Mouse (Mus musculus) limb, embryonic 14.5 days (tissue): ENCODE results near the gene Steap3. TPM values are rescaled to one million over a fixed set of nuclear protein-coding genes. Genes with fewer than 3 reads are reported as not detected.

Experiments used
- ATAC-seq: fragments of 200-750 bp; cut with Nextera tagmentation; 2 replicates; pipeline ENCODE4 v1.8.0; 2017; ENCODE audit warnings: low read depth, moderate number of reproducible peaks, moderate TSS enrichment; ENCODE audit not compliant: low FRiP score
- DNase-seq: peaks from one replicate; pipeline ENCODE4 v3.0.0-alpha.2; 2015; ENCODE audit warnings: low spot score
- H3K27ac ChIP-seq: fragments of 300-500 bp; sonication (generic); replicated peaks from 2 replicates; pipeline ENCODE4 v1.5.1; 2014; ENCODE audit warnings: low read depth, mild to moderate bottlenecking, low read length, moderate library complexity, mixed read lengths
- H3K27me3 ChIP-seq: fragments of 300-500 bp; sonication (generic); 2 replicates; pipeline ENCODE4 v1.6.1; 2014; ENCODE audit warnings: low read length, mixed read lengths; ENCODE audit not compliant: control insufficient read depth, insufficient read depth
- H3K36me3 ChIP-seq: fragments of 300-500 bp; sonication (generic); 2 replicates; pipeline ENCODE4 v1.6.1; 2014; ENCODE audit warnings: mild to moderate bottlenecking, low read length, moderate library complexity, mixed read lengths; ENCODE audit not compliant: control insufficient read depth, insufficient read depth
- H3K4me1 ChIP-seq: fragments of 300-500 bp; sonication (generic); 2 replicates; pipeline ENCODE4 v1.6.1; 2014; ENCODE audit warnings: antibody characterized with exemption, low read length, mixed read lengths; ENCODE audit not compliant: control insufficient read depth, insufficient read depth
- H3K4me2 ChIP-seq: fragments of 300-500 bp; sonication (generic); replicated peaks from 2 replicates; pipeline ENCODE4 v1.6.1; 2014; ENCODE audit warnings: low read depth, mild to moderate bottlenecking, low read length, moderate library complexity; ENCODE audit not compliant: severe bottlenecking
- H3K4me3 ChIP-seq: fragments of 300-500 bp; sonication (generic); replicated peaks from 2 replicates; pipeline ENCODE4 v1.5.1; 2014; ENCODE audit warnings: low read length
- H3K9ac ChIP-seq: fragments of 300-500 bp; sonication (generic); 2 replicates; pipeline ENCODE4 v1.6.1; 2014; ENCODE audit warnings: mild to moderate bottlenecking, low read depth, low read length, moderate library complexity; ENCODE audit not compliant: severe bottlenecking
- H3K9me3 ChIP-seq: fragments of 300-500 bp; sonication (generic); 2 replicates; pipeline ENCODE4 v1.6.1; 2016; ENCODE audit warnings: low read length; ENCODE audit not compliant: control insufficient read depth
- POLR2A ChIP-seq: fragments of 200-500 bp; IDR thresholded peaks from 2 replicates; pipeline ENCODE4 v1.8.0; 2012; ENCODE audit warnings: inconsistent platforms, mild to moderate bottlenecking, moderate library complexity, borderline replicate concordance; ENCODE audit not compliant: insufficient read depth, insufficient read length; ENCODE audit errors: extremely low read depth
- WGBS: fragments of 180-500 bp; shearing (Covaris S2); extraction: QIAGEN DNeasy Blood & Tissue Kit; methylation state at CpG from one replicate; pipeline ENCODE4 v1.1.7; 2014; 5-methylcytosine and 5-hydroxymethylcytosine counted together
- polyA plus RNA-seq, 2 experiments: library from polyadenylated mRNA; depleted of rRNA in 1 of 2; stranded (reverse) in 1 of 2; unstranded in 1 of 2; fragments of >200 nt; fragmentation: Nextera tagmentation in 1 of 2; extraction: Ambion mirVana in 1 of 2; gene quantifications; 2 replicates each; pipeline versions ENCODE4 v1.2.1 to v1.2.3; 2012 to 2014

Steap3 gene
- polyA plus RNA-seq, 2 experiments, result 8.1 to 9.1 TPM

- Histone ChIP-seq H3K27me3 (no peaks in the 10 kb centered on the region), H3K36me3 (no peaks in the 10 kb centered on the region), H3K4me1 (peaks cover 29% of the 10 kb centered on the region), H3K9ac (no peak overlapping the region), H3K4me3 (no peak overlapping the region), H3K9me3 (no peaks in the 10 kb centered on the region), H3K27ac (no peak overlapping the region), H3K4me2 (no peak overlapping the region)
- DNase-seq, result no peak
- WGBS, result 75% methylated on average over 7 of the region's 7 CpGs
- no peak for ATAC-seq
- no peak for TF ChIP-seq POLR2A
Measured at GRCm38 (mm10) chr1:120259249-120259648, 13.3 kb downstream of the Steap3 start.

- Histone ChIP-seq H3K4me2 (peak overlapping the region; percentile 20), H3K4me3 (no peak overlapping the region), H3K36me3 (no peaks in the 10 kb centered on the region), H3K9ac (no peak overlapping the region), H3K4me1 (peaks cover 29% of the 10 kb centered on the region), H3K27ac (no peak overlapping the region), H3K27me3 (no peaks in the 10 kb centered on the region), H3K9me3 (no peaks in the 10 kb centered on the region)
- TF ChIP-seq POLR2A, result no peak
- ATAC-seq (no peak), DNase-seq (no peak)
- WGBS, result 13% methylated on average over 9 of the region's 9 CpGs
Measured at GRCm38 (mm10) chr1:120258744-120259143, 13.8 kb downstream of the Steap3 start.

- Histone ChIP-seq H3K9me3 (no peaks in the 10 kb centered on the region), H3K4me3 (no peak overlapping the region), H3K9ac (no peak overlapping the region), H3K27me3 (no peaks in the 10 kb centered on the region), H3K36me3 (no peaks in the 10 kb centered on the region), H3K27ac (no peak overlapping the region), H3K4me2 (peak overlapping the region; percentile 20), H3K4me1 (peaks cover 25% of the 10 kb centered on the region)
- TF ChIP-seq POLR2A, result no peak
- WGBS, result 23% methylated on average over 8 of the region's 8 CpGs
- DNase-seq, result peak; percentile 14
- no peak for ATAC-seq
Measured at GRCm38 (mm10) chr1:120258245-120258644, 14.3 kb downstream of the Steap3 start.

- Histone ChIP-seq H3K9me3 (no peaks in the 10 kb centered on the region), H3K9ac (no peak overlapping the region), H3K4me2 (no peak overlapping the region), H3K4me3 (no peak overlapping the region), H3K27me3 (no peaks in the 10 kb centered on the region), H3K4me1 (peaks cover 9% of the 10 kb centered on the region), H3K36me3 (no peaks in the 10 kb centered on the region), H3K27ac (no peak overlapping the region)
- 85% methylated on average over 6 of the region's 6 CpGs for WGBS
- no peak for TF ChIP-seq POLR2A
- DNase-seq (no peak), ATAC-seq (no peak)
Measured at GRCm38 (mm10) chr1:120253751-120254150, 18.8 kb downstream of the Steap3 start.

- no peak for TF ChIP-seq POLR2A
- Histone ChIP-seq H3K9ac (no peak overlapping the region), H3K4me2 (no peak overlapping the region), H3K27ac (no peak overlapping the region), H3K9me3 (no peaks in the 10 kb centered on the region), H3K4me1 (no peaks in the 10 kb centered on the region), H3K36me3 (no peaks in the 10 kb centered on the region), H3K27me3 (no peaks in the 10 kb centered on the region), H3K4me3 (no peak overlapping the region)
- no peak for DNase-seq
- WGBS, result 88% methylated on average over 7 of the region's 7 CpGs
- ATAC-seq, result no peak
Measured at GRCm38 (mm10) chr1:120252519-120253160, 19.9 kb downstream of the Steap3 start.
